Mouse (Mus musculus): ENCODE measurements around the gene Eif4ebp2. TPM values are rescaled to one million over a fixed set of nuclear protein-coding genes. Genes with fewer than 3 reads are reported as not detected.

The Eif4ebp2 gene
- polyA plus RNA-seq, 1 experiment: 127 TPM

DNA sequence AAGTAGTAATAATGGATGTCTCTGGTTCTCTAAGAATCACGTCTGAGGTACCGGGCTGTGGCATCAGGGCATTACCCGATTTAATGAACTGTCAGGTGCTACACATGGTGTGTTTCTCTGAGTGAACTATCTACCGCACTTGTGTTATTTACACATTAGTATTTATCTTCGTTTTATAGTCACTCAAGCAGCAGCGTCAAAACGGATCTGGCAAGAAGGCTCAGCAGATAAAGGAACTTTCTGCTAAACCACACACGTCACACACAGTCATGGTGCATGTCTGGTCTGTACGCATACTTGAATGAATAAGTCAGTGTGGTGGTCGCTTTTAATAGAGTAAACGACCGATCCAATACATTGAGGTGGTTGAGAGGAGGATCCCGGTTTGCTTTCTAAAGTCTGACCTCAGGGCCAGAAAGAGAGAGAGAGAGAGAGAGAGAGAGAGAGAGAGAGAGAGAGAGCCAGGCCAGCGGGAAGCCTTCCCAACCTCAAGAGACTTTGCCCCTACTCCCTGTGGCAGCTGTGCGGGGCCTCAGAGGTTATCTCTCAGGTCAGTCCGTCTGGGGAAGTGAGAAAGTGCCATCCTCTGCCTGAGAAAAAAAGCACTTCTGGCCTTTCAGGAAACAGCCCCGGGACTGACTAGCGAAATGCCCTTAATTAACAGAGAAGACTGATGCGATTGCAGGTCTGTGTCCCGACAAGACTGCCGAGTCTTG, 39.4 kb downstream of the Eif4ebp2 start:
- DNase-seq: no peak
- no peak overlapping the region for H3K4me3 ChIP-seq (ENCODE audit: insufficient read depth, low read depth, low read length)
- WGBS: 50% methylated on average over 21 of the region's 21 CpGs
- no peaks in the 10 kb centered on the region for H3K4me1 ChIP-seq (ENCODE audit: control insufficient read depth, insufficient read depth, low read length)
- H3K36me3 ChIP-seq (ENCODE audit: control insufficient read depth, insufficient read depth, low read length): no peaks in the 10 kb centered on the region
- TF ChIP-seq CTCF (conservative IDR thresholded peaks at IDR 0.05; ENCODE audit: insufficient read depth, insufficient read length, low read depth, low read length): no peak
- TF ChIP-seq POLR2A (IDR thresholded peaks at IDR 0.05; ENCODE audit: low read depth, low read length): no peak
- no peaks in the 10 kb centered on the region for H3K27me3 ChIP-seq (replicated peaks; ENCODE audit: control insufficient read depth, insufficient read depth, low read length)
- no peak overlapping the region for H3K27ac ChIP-seq (ENCODE audit: insufficient read depth, low read depth, low read length)

DNA sequence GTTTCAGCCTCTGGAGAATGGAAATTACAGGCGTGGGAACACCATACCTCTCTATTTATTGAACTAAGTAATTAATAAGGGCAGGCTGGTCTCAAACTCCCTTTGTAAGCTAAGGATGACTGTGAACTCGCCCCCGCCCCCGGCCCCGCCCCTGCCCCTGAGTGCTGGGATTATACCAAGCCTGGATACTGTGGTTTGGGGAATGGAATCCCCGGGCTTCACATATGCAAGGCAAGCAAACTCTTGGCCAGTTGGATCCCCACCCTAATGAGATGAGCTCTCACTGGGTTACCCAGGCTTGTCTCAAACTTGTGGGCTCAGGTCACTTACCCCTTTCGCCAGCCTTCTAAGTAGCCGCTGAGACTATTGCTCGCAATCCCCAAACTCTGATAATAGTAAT, 42.3 kb downstream of the Eif4ebp2 start:
- no peak overlapping the region for H3K4me3 ChIP-seq (ENCODE audit: insufficient read depth, low read depth, low read length)
- no peak for DNase-seq
- TF ChIP-seq POLR2A (IDR thresholded peaks at IDR 0.05; ENCODE audit: low read depth, low read length) (no peak), CTCF (conservative IDR thresholded peaks at IDR 0.05; ENCODE audit: insufficient read depth, insufficient read length, low read depth, low read length) (no peak)
- H3K27ac ChIP-seq (ENCODE audit: insufficient read depth, low read depth, low read length): no peak overlapping the region
- no peaks in the 10 kb centered on the region for H3K27me3 ChIP-seq (replicated peaks; ENCODE audit: control insufficient read depth, insufficient read depth, low read length)
- no peaks in the 10 kb centered on the region for H3K36me3 ChIP-seq (ENCODE audit: control insufficient read depth, insufficient read depth, low read length)
- WGBS: 60% methylated on average over 9 of the region's 9 CpGs
- no peaks in the 10 kb centered on the region for H3K4me1 ChIP-seq (ENCODE audit: control insufficient read depth, insufficient read depth, low read length)

DNA sequence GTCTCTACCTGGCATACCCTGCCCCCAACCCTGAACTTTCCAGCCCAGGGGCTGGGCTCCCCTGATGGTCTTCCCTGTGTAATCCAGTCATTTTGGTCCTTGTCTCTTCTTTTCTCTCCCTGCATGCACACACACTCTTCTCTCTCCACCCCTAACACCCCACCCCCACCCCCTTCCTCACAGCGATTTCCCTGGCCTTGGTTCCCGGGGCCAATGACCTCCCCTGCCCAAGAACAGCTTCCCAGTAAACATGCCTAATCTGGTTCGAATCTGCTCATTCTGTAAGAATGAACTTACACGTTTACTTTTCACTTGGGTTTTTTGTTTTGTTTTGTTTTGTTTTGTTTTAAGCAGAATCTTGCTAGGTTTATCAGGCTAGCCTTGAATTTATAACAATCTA, 42.7 kb downstream of the Eif4ebp2 start:
- no peak for DNase-seq
- TF ChIP-seq CTCF (conservative IDR thresholded peaks at IDR 0.05; ENCODE audit: insufficient read depth, insufficient read length, low read depth, low read length) (no peak), POLR2A (IDR thresholded peaks at IDR 0.05; ENCODE audit: low read depth, low read length) (no peak)
- Histone ChIP-seq H3K4me1 (ENCODE audit: control insufficient read depth, insufficient read depth, low read length) (no peaks in the 10 kb centered on the region), H3K27me3 (replicated peaks; ENCODE audit: control insufficient read depth, insufficient read depth, low read length) (no peaks in the 10 kb centered on the region), H3K36me3 (ENCODE audit: control insufficient read depth, insufficient read depth, low read length) (no peaks in the 10 kb centered on the region), H3K4me3 (ENCODE audit: insufficient read depth, low read depth, low read length) (no peak overlapping the region), H3K27ac (ENCODE audit: insufficient read depth, low read depth, low read length) (no peak overlapping the region)
- 21% methylated on average over 4 of the region's 4 CpGs for WGBS

DNA sequence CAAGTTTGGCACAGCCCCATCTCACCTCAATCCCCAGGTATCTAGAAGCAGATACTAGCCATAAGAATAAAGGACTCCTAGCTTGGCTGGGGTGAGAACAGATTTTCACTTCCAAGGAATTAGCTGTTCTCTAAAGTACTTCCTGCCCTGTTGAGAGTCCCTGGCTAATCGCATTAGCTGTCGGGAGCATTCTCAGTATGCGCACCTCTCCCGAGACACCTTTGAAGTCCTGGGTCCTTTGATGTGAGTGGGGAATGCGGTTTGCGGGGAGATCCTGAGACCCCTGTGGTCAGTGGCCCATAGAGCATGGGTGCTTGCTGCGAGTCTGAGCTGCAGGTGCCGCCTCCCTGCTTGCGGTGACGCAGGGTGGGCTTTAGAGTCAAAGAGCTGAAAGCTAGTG, 46.5 kb downstream of the Eif4ebp2 start:
- WGBS: 34% methylated on average over 10 of the region's 10 CpGs
- Histone ChIP-seq H3K27ac (ENCODE audit: insufficient read depth, low read depth, low read length) (no peak overlapping the region), H3K4me3 (ENCODE audit: insufficient read depth, low read depth, low read length) (no peak overlapping the region), H3K36me3 (ENCODE audit: control insufficient read depth, insufficient read depth, low read length) (no peaks in the 10 kb centered on the region), H3K4me1 (ENCODE audit: control insufficient read depth, insufficient read depth, low read length) (no peaks in the 10 kb centered on the region), H3K27me3 (replicated peaks; ENCODE audit: control insufficient read depth, insufficient read depth, low read length) (no peaks in the 10 kb centered on the region)
- DNase-seq: no peak
- no peak for TF ChIP-seq POLR2A (IDR thresholded peaks at IDR 0.05; ENCODE audit: low read depth, low read length)
- no peak for TF ChIP-seq CTCF (conservative IDR thresholded peaks at IDR 0.05; ENCODE audit: insufficient read depth, insufficient read length, low read depth, low read length)

DNA sequence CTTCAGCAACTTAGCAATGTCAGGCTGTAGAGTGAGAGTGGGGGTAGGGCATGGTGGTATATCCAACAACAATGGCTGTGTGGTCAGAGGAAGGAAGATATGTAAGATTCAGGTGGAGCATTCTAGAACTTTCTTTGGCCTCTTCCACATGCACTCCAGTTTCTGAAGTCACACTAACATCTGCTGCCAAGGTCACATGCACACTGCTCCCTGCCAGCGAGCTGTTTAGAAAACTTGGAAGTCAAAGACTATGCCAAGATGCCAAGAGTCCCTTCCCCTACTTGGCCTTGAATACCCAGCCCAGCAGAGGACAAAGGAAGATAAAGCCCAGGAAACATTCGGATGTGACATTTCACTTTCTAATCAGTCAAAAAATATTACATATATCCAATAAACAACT, 49.5 kb downstream of the Eif4ebp2 start:
- no peaks in the 10 kb centered on the region for H3K4me1 ChIP-seq (ENCODE audit: control insufficient read depth, insufficient read depth, low read length)
- TF ChIP-seq POLR2A (IDR thresholded peaks at IDR 0.05; ENCODE audit: low read depth, low read length) (no peak), CTCF (conservative IDR thresholded peaks at IDR 0.05; ENCODE audit: insufficient read depth, insufficient read length, low read depth, low read length) (no peak)
- no peaks in the 10 kb centered on the region for H3K36me3 ChIP-seq (ENCODE audit: control insufficient read depth, insufficient read depth, low read length)
- H3K27me3 ChIP-seq (replicated peaks; ENCODE audit: control insufficient read depth, insufficient read depth, low read length): no peaks in the 10 kb centered on the region
- peak; percentile 55 for DNase-seq
- no peak overlapping the region for H3K27ac ChIP-seq (ENCODE audit: insufficient read depth, low read depth, low read length)
- no peak overlapping the region for H3K4me3 ChIP-seq (ENCODE audit: insufficient read depth, low read depth, low read length)
- WGBS: 47% methylated on average over 2 of the region's 2 CpGs

DNA sequence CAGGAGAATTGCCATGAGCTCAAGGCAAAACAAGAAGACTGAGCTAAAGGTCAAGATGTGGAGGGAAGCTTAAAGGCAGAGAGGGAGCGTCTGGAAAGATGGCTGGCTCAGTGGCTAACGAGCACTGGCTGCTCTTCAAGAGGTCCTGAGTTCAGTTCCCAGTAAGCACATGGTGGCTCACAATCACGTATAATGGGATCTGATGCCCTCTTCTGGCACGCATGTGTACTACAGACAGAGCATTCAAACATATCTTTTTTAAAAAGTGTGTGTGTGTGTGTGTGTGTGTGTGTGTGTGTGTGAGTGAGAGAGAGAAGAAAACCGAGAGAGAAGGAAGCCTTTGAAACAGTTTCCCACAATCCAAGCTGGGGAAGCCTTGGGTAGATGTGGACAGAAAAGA, 50.0 kb downstream of the Eif4ebp2 start:
- 0 out of 2 replicates have a peak, but pooled peaks have one; percentile 21 for TF ChIP-seq CTCF (conservative IDR thresholded peaks at IDR 0.05; ENCODE audit: insufficient read depth, insufficient read length, low read depth, low read length)
- no peak for TF ChIP-seq POLR2A (IDR thresholded peaks at IDR 0.05; ENCODE audit: low read depth, low read length)
- Histone ChIP-seq H3K4me3 (ENCODE audit: insufficient read depth, low read depth, low read length) (no peak overlapping the region), H3K36me3 (ENCODE audit: control insufficient read depth, insufficient read depth, low read length) (no peaks in the 10 kb centered on the region), H3K4me1 (ENCODE audit: control insufficient read depth, insufficient read depth, low read length) (no peaks in the 10 kb centered on the region), H3K27ac (ENCODE audit: insufficient read depth, low read depth, low read length) (no peak overlapping the region), H3K27me3 (replicated peaks; ENCODE audit: control insufficient read depth, insufficient read depth, low read length) (no peaks in the 10 kb centered on the region)
- WGBS: 75% methylated on average over 5 of the region's 5 CpGs
- no peak for DNase-seq

DNA sequence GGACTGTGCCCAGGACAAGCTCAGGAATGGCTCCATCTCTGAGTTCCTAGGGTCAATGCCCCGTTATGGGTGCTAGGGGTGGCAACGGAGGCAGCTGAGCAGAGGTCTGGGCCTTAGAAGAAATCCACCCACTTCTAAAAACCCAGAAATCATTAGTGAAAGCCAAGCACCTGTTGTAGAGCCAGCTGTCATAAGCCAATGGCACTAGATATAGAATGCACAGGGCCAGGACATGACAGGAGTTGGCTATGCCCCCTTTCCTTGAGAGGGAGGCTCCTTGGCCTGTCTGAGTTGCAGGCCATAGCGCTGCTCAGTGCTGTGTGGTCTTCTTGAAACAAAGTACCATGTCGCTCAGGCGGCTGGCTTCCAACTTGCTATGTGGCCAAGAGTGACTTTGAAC, 52.1 kb downstream of the Eif4ebp2 start:
- 92% methylated on average over 5 of the region's 5 CpGs for WGBS
- no peak for DNase-seq

More for the DNA sequence above, 52.1 kb downstream of the Eif4ebp2 start:
- Histone ChIP-seq H3K27ac (ENCODE audit: insufficient read depth, low read depth, low read length) (no peak overlapping the region), H3K4me3 (ENCODE audit: insufficient read depth, low read depth, low read length) (no peak overlapping the region), H3K4me1 (ENCODE audit: control insufficient read depth, insufficient read depth, low read length) (no peaks in the 10 kb centered on the region), H3K27me3 (replicated peaks; ENCODE audit: control insufficient read depth, insufficient read depth, low read length) (no peaks in the 10 kb centered on the region), H3K36me3 (ENCODE audit: control insufficient read depth, insufficient read depth, low read length) (no peaks in the 10 kb centered on the region)
- TF ChIP-seq POLR2A (IDR thresholded peaks at IDR 0.05; ENCODE audit: low read depth, low read length): no peak
- TF ChIP-seq CTCF (conservative IDR thresholded peaks at IDR 0.05; ENCODE audit: insufficient read depth, insufficient read length, low read depth, low read length): no peak

All from kidney, adult 2 months (tissue).